Mouse (Mus musculus): ENCODE data around the gene Ralgapa2. TPM values are rescaled to one million over a fixed set of nuclear protein-coding genes. Genes with fewer than 3 reads are reported as not detected.

Ralgapa2 gene
- polyA plus RNA-seq, 1 experiment from 2014 or later: 11.4 TPM

DNA sequence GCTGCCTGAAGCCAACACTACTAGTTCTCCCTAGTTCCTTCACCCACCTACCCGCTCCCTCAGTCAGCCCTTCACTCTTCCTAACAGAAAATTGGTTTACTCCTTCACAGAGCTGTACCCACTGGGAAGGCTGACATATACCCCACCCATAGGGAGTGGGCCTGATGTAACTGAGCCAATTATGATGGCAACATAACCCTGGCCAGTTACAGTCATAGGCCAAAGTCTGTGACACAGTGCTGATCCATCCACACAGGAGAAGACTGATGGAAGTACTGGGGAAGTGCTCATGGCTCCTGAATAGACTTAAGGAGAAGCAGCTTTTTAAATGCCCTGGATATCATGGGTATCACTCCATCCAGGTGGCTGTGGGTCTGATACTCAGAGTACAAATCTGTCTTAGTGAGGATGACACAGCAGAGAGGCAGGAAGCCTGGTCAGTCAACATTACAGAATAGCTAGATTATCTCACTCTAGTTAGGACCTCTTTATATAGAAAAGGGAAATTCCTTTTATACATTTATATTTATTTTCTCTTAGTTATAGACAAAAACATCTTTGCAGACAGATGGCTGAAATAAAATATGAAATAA is 18.7 kb downstream of the Ralgapa2 start:
- 97% methylated on average over 1 of the region's 1 CpGs for WGBS
- H3K27me3 ChIP-seq (replicated peaks): no peaks in the 10 kb centered on the region
- ATAC-seq (ENCODE audit: low FRiP score, low read depth): no peak
- no peak overlapping the region for H3K4me2 ChIP-seq (replicated peaks)
- H3K4me3 ChIP-seq: no peak overlapping the region
- H3K36me3 ChIP-seq: no peaks in the 10 kb centered on the region
- H3K9me3 ChIP-seq: no peaks in the 10 kb centered on the region
- no peak overlapping the region for H3K27ac ChIP-seq
- no peaks in the 10 kb centered on the region for H3K4me1 ChIP-seq
- no peak overlapping the region for H3K9ac ChIP-seq

DNA sequence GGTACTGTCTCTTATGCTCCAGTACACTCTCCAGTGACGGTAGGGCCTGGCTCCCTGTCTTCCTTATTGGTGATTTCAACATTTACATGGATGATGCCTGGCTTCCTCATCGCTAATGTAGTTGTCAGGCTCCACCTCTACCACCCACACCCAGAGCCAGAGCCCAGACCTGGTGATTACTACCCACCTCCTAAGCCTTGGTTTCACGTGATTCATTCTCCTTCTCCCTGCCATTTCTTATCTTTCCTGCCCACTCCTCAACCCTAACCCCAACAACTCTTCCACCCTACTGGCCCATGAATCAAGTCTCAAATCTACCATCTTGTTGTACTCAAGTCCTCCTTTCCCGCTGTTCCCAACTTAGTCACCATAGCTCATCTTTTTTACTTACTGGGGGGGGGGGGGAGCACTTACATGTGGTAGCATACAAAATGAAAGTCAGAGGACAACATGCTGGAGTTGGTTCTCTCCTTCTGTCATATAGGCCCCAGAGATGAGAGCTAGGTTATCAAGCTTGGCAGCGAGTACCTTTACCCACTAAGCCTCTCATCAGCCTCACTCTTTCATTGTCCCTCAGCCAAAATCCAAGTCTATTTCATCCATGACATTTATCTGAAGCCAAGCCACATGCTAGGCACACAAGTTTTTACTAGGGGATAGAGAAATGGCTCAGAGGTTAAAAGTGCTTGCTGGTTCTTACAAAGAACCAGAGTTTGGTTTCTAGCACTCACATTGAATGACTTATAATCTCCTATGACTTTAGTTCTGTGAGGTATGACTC is 20.1 kb downstream of the Ralgapa2 start:
- 94% methylated on average over 5 of the region's 5 CpGs for WGBS
- H3K4me3 ChIP-seq: no peak overlapping the region
- no peak overlapping the region for H3K4me2 ChIP-seq (replicated peaks)
- no peaks in the 10 kb centered on the region for H3K9me3 ChIP-seq
- no peaks in the 10 kb centered on the region for H3K36me3 ChIP-seq
- H3K27me3 ChIP-seq (replicated peaks): no peaks in the 10 kb centered on the region
- no peak overlapping the region for H3K9ac ChIP-seq
- no peak for ATAC-seq (ENCODE audit: low FRiP score, low read depth)
- no peak overlapping the region for H3K27ac ChIP-seq
- H3K4me1 ChIP-seq: no peaks in the 10 kb centered on the region

DNA sequence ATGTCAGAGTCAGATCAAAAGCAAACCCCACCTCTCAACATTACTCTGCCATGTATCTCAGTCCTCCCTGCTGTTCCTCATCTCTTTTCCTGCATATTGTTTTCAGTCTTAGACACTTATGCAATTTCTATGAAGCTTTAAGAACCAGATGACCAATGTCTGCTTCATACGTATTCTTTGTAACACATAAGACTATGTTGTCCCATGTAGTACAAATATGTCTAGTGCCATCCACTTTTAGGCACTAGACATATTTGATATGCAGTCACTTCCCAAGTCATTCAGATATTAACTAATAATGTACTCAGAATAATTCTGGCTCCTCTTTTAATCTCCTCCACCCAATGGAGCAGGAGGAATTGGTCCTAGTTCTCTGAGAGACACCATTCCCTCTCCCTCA is 21.2 kb downstream of the Ralgapa2 start:
- no peak overlapping the region for H3K4me2 ChIP-seq (replicated peaks)
- no peak for ATAC-seq (ENCODE audit: low FRiP score, low read depth)
- no peaks in the 10 kb centered on the region for H3K4me1 ChIP-seq
- H3K4me3 ChIP-seq: no peak overlapping the region
- WGBS: 95% methylated on average over 1 of the region's 1 CpGs
- H3K36me3 ChIP-seq: no peaks in the 10 kb centered on the region
- H3K27ac ChIP-seq: no peak overlapping the region
- H3K9me3 ChIP-seq: no peaks in the 10 kb centered on the region
- no peak overlapping the region for H3K9ac ChIP-seq
- no peaks in the 10 kb centered on the region for H3K27me3 ChIP-seq (replicated peaks)

DNA sequence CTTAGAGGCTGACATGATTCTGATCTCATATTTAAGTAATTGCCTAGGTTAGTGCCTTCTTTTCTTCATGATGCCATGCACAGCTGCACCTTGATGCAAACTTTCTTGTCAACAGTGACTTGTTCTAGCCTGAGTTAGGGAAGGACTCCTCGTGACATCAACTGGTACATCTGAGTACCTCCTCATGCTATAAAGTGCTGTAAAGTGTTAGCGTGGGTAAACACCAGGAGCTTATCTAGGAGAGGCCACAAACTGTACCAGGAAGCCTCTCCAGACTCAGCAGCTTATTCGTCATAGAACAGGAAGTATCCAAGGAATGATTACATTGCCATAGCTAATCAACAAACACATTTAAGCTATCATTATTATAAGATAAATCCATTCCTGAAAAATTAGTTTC is 23.9 kb downstream of the Ralgapa2 start:
- no peak for ATAC-seq (ENCODE audit: low FRiP score, low read depth)
- Histone ChIP-seq H3K36me3 (0 out of 2 replicates have a peak, but pooled peaks cover 5% of the 10 kb centered on the region), H3K9ac (no peak overlapping the region), H3K27ac (no peak overlapping the region), H3K9me3 (no peaks in the 10 kb centered on the region), H3K27me3 (replicated peaks) (no peaks in the 10 kb centered on the region), H3K4me3 (no peak overlapping the region), H3K4me1 (no peaks in the 10 kb centered on the region), H3K4me2 (replicated peaks) (no peak overlapping the region)
- 89% methylated on average over 3 of the region's 3 CpGs for WGBS

DNA sequence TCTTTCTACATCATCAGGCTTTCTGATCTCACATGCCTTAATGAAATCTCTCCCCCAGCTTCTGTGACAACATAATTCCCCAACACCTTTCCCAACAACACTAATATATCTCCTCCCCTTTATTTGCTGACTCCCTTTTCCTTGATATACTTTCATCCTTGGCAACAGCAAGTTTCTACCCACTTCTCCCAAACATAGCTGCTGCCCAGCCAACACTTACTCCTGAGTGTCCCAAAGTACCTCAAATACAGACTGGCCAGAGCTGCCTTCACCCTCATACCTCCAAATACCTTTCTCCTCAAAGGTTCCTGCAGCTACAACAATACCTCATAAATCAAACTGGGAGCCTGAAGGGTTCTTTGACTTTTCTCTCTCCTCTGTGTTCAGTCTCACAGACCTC is 29.3 kb downstream of the Ralgapa2 start:
- no peak overlapping the region for H3K4me2 ChIP-seq (replicated peaks)
- H3K9ac ChIP-seq: no peak overlapping the region
- H3K27me3 ChIP-seq (replicated peaks): no peaks in the 10 kb centered on the region
- ATAC-seq (ENCODE audit: low FRiP score, low read depth): no peak
- peaks cover 7% of the 10 kb centered on the region; the same call in 1 of the 2 replicates for H3K36me3 ChIP-seq
- no peak overlapping the region for H3K4me3 ChIP-seq
- H3K27ac ChIP-seq: no peak overlapping the region
- H3K4me1 ChIP-seq: no peaks in the 10 kb centered on the region
- no peaks in the 10 kb centered on the region for H3K9me3 ChIP-seq

DNA sequence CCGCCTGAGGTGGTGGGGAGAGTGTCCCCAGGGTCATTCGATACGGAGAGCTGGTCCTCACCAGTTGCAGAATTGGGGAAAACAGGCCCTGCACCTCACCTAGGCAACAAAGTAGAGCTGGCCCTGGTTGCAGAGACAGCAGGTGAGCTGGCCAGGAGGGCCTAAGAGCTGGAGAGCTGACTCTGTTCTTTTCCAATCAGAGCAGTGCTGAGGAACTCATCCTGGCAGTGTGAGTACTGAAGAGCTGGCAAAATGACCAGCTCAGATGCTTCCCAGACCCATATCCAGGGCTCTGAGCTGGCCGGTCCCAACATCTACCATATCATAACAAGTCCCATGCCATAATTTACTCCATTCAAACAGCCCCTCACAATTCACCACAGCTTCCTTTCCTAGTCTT is 34.7 kb downstream of the Ralgapa2 start:
- WGBS: 91% methylated on average over 4 of the region's 4 CpGs
- Histone ChIP-seq H3K9me3 (no peaks in the 10 kb centered on the region), H3K27ac (no peak overlapping the region), H3K9ac (no peak overlapping the region), H3K4me3 (no peak overlapping the region), H3K4me2 (replicated peaks) (no peak overlapping the region), H3K27me3 (replicated peaks) (no peaks in the 10 kb centered on the region), H3K4me1 (no peaks in the 10 kb centered on the region), H3K36me3 (peaks cover 5% of the 10 kb centered on the region; the same call in 1 of the 2 replicates)
- no peak for ATAC-seq (ENCODE audit: low FRiP score, low read depth)

DNA sequence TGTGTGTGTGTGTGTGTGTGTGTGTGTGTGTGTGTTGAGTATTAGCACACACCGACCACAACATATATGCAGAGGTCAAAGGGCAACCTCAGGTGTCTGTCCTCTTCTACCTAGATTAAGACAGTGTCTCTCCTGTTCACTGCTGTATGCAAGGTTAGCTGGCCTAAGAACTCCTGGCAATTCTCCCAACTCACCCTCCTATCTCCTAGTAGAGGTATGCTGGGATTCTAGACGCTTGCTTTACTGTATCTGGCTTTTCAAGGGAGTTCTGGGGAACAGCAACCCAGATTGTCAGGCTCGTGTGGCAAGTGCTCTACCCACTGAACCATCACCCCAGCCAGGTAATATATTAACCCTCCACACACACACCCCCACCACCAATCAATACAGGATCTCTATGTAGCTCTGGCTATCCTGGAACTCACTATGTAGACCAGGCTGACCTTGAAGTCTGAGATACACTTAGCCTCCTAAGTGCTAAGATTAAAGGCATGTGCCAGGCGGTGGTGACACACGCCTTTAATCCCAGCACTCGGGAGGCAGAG is 35.6 kb downstream of the Ralgapa2 start:
- no peak overlapping the region for H3K4me2 ChIP-seq (replicated peaks)
- no peak overlapping the region for H3K27ac ChIP-seq
- ATAC-seq (ENCODE audit: low FRiP score, low read depth): no peak
- WGBS: 94% methylated on average over 6 of the region's 6 CpGs
- H3K27me3 ChIP-seq (replicated peaks): no peaks in the 10 kb centered on the region
- H3K9ac ChIP-seq: no peak overlapping the region
- no peaks in the 10 kb centered on the region for H3K4me1 ChIP-seq
- no peak overlapping the region for H3K4me3 ChIP-seq
- H3K36me3 ChIP-seq: peaks cover 5% of the 10 kb centered on the region; the same call in 1 of the 2 replicates
- H3K9me3 ChIP-seq: no peaks in the 10 kb centered on the region

DNA sequence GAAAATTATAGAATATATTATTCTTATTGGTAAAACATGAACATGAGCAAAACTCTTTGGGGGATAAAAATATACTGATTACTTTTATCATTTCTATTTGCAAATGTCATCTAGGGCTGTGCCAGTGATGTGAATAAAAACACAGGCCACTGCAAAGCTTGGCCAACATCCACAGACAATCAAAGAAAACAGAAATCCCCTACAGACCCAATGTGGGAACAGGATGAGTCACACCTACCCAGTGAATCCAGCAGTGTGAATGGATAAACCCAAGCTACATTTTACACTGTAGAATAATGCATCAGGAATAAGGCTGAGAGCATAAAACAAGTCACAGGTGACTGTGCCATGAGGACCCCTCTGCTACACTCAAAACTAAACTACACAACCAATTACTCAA is 36.1 kb downstream of the Ralgapa2 start:
- H3K36me3 ChIP-seq: peaks cover 3% of the 10 kb centered on the region; the same call in 1 of the 2 replicates
- H3K9ac ChIP-seq: no peak overlapping the region
- no peak overlapping the region for H3K4me3 ChIP-seq
- H3K27ac ChIP-seq: no peak overlapping the region
- no peaks in the 10 kb centered on the region for H3K9me3 ChIP-seq
- H3K4me2 ChIP-seq (replicated peaks): no peak overlapping the region
- ATAC-seq (ENCODE audit: low FRiP score, low read depth): no peak
- no peaks in the 10 kb centered on the region for H3K4me1 ChIP-seq
- no peaks in the 10 kb centered on the region for H3K27me3 ChIP-seq (replicated peaks)

DNA sequence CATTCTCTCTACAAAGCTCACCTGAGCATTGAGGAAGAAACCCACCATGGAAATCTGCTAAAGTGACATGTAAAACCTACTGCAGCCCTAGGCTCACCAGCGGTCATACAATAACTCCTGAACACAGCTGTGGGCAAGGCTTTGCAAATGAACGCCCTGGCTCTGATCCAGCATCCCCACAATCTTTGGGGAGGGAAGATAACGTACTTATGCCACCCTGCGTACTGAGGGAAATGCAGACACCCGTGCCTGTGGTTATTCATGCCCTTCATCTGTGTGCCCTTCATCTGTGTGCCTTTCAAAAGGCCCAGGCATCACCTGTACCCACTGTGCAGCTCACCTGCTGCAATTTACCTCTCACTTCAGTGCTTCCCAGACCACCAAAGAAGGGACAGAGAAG is 41.2 kb downstream of the Ralgapa2 start:
- Histone ChIP-seq H3K9ac (no peak overlapping the region), H3K36me3 (no peaks in the 10 kb centered on the region), H3K27me3 (replicated peaks) (no peaks in the 10 kb centered on the region), H3K4me3 (no peak overlapping the region), H3K27ac (no peak overlapping the region), H3K4me2 (replicated peaks) (no peak overlapping the region), H3K9me3 (no peaks in the 10 kb centered on the region), H3K4me1 (no peaks in the 10 kb centered on the region)
- whole genome bisulfite sequencing: 76% methylated on average over 5 of the region's 5 CpGs
- no peak for ATAC-seq (ENCODE audit: low FRiP score, low read depth)

DNA sequence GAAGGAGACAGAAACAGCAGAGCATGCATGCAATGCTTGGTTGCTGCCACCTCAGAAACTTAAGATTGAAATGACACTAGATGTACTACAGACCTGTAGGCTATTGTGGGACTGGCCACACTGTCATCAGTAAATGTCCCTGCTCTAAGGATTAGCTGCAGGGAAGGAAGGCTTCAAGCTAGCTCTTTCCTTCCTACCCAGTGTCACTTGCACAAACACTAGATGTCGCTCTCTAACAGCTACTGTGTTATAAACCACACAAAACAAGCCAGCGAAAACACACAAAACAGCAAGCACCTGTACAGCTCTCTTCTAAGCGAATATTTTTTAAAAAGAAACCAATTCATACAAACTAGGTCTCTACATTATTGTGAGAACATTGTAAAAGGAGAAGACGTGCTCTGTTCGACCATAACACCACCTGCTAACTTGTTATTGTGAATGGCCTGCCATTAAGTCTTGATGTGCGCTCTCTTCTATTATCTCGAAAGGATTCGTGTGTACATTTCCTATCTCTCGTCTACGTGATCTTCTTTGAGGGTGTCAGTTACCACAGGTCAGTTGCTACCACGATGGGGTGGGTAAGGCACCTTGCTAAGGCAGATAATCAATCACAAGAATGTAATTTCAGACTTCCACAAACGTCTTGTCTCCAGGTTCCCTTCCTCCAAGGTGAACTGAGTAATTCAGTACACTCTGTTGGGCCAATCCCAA is 42.3 kb downstream of the Ralgapa2 start:
- no peak overlapping the region for H3K4me2 ChIP-seq (replicated peaks)
- H3K4me1 ChIP-seq: no peaks in the 10 kb centered on the region
- H3K4me3 ChIP-seq: no peak overlapping the region
- no peaks in the 10 kb centered on the region for H3K27me3 ChIP-seq (replicated peaks)
- H3K36me3 ChIP-seq: no peaks in the 10 kb centered on the region
- H3K9me3 ChIP-seq: no peaks in the 10 kb centered on the region
- H3K9ac ChIP-seq: no peak overlapping the region
- ATAC-seq (ENCODE audit: low FRiP score, low read depth): no peak
- no peak overlapping the region for H3K27ac ChIP-seq
- 62% methylated on average over 12 of the region's 12 CpGs for WGBS

DNA sequence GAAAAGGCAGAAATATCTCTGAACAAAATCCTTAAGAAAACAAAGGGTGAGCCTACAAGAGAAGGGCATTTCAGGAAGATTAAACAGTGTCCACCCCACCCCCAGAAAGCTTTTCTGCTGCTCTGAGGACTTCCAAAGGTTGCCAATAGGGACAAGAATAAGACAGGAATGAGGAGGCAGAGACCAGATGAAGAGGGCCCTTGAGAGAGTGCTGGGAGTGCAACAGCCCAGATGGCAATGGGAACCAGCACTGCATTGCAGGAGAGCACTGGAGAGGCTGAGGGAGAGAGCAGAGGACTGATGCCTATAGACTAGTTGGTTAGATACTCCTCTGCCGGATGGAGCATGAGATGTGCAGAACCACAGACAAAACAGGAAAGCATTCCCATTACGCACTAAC is 43.2 kb downstream of the Ralgapa2 start:
- H3K36me3 ChIP-seq: no peaks in the 10 kb centered on the region
- H3K27me3 ChIP-seq (replicated peaks): no peaks in the 10 kb centered on the region
- H3K27ac ChIP-seq: no peak overlapping the region
- no peaks in the 10 kb centered on the region for H3K9me3 ChIP-seq
- ATAC-seq (ENCODE audit: low FRiP score, low read depth): no peak
- H3K4me3 ChIP-seq: no peak overlapping the region
- 94% methylated on average over 2 of the region's 2 CpGs for WGBS
- H3K4me1 ChIP-seq: no peaks in the 10 kb centered on the region
- no peak overlapping the region for H3K9ac ChIP-seq
- H3K4me2 ChIP-seq (replicated peaks): no peak overlapping the region

DNA sequence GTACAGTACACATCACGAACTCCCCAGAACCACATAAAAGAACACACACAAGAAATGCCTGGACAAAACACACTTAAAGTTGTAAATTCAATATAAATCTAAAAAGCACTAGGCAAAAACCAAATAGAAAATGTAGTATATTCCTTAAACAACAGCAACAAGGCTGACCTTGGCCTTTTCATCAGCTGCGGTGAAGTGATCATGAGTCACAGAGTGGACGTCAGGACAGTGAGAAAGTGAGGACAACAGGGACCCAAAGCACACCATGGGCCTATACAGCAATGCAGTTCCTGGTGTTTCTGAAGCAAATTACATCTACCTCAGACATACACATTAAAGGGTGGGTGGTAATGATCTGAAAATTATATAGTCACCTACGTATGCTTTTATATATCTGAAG is 44.1 kb downstream of the Ralgapa2 start:
- no peak overlapping the region for H3K27ac ChIP-seq
- 92% methylated on average over 4 of the region's 4 CpGs for WGBS
- no peak overlapping the region for H3K4me2 ChIP-seq (replicated peaks)
- no peaks in the 10 kb centered on the region for H3K9me3 ChIP-seq
- H3K4me3 ChIP-seq: no peak overlapping the region
- no peak for ATAC-seq (ENCODE audit: low FRiP score, low read depth)
- H3K4me1 ChIP-seq: no peaks in the 10 kb centered on the region
- no peaks in the 10 kb centered on the region for H3K36me3 ChIP-seq
- H3K9ac ChIP-seq: no peak overlapping the region
- no peaks in the 10 kb centered on the region for H3K27me3 ChIP-seq (replicated peaks)

All from neural tube, embryonic 12.5 days (tissue).